Mouse (Mus musculus) cortical plate, adult 2 months (tissue): Measurements from ENCODE around the gene Morn3.

Experiments
- CTCF ChIP-seq: fragments of 200-500 bp; IDR thresholded peaks from 2 replicates; pipeline ENCODE4 v1.5.1; 2011; ENCODE audit warnings: mild to moderate bottlenecking, control low read depth, low read length; ENCODE audit not compliant: insufficient read depth; ENCODE audit errors: extremely low read depth
- POLR2A ChIP-seq: fragments of 200-500 bp; IDR thresholded peaks from 2 replicates; pipeline ENCODE4 v1.6.1; 2011; ENCODE audit warnings: mild to moderate bottlenecking, low read length, control low read depth; ENCODE audit not compliant: insufficient read depth; ENCODE audit errors: extremely low read depth

DNA sequence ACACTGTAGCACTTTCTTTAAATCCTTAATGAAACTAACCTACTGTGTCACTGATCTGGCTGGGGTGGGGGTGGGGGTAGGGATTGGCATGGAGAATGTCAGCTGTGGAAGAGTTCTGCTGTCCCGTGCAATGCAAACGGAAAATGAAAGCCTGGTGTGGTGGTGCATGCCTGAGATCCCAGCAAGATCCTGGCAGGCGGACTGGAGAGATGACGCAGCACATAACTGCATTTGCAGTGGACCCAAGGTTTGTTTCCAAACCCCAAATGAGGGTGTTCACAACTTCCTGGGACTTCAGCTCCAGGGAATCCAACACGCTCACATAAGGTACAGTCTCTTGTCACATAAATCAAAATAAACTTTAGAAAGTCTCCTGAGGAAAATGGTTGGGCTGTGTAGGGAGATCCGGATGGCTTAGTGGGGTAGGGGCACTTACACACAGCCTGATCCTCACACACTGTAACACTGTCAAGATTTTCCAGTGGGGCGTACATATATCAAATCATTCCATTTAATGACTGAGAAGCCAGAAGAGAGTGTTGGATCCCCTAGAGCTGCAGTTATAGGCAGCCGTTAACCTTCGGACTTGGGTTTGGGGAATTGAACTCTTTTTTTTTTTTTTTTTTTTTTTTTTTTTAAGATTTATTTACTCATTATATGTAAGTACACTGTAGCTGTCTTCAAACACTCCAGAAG lies 14.0 kb upstream of the Morn3 start:
- TF ChIP-seq CTCF (no peak), POLR2A (no peak)
